Mouse (Mus musculus): ENCODE data around the gene Gipc2. TPM values are rescaled to one million over a fixed set of nuclear protein-coding genes. Genes with fewer than 3 reads are reported as not detected.

Gene Gipc2
- polyA plus RNA-seq, 1 experiment from 2014 or later = 9.3 TPM

DNA sequence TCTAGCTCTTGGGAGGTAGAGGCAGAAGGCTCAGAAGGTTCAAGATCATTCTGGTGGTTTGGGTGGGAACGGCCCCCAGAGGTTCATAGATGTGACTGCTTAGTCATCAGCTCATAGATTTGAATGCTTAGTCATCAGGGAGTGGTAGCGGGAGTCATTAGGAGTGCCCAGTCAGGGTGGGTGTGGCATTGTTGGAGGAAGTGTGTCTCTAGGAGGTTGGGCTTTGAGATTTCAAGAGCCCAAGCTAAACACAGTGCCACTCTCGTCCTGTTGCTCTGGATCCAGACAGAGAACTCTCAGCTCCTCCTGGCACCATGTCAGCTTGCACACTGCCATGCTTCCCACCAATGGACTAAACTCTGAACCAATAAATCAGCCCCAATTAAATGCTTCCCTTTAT is 43.3 kb downstream of the Gipc2 start:
- H3K9me3 ChIP-seq (ENCODE audit: control insufficient read depth, low read length) = no peaks in the 10 kb centered on the region
- H3K27me3 ChIP-seq (ENCODE audit: control insufficient read depth, insufficient read depth, low read length) = no peaks in the 10 kb centered on the region
- no peak overlapping the region for H3K9ac ChIP-seq (replicated peaks; ENCODE audit: low read length)
- H3K27ac ChIP-seq (replicated peaks; ENCODE audit: low read depth, low read length) = no peak overlapping the region
- 80% methylated on average over 3 of the region's 3 CpGs for WGBS
- no peak overlapping the region for H3K4me3 ChIP-seq (replicated peaks; ENCODE audit: low read depth, low read length)
- ATAC-seq (ENCODE audit: low FRiP score, low TSS enrichment) = no peak
- no peaks in the 10 kb centered on the region for H3K36me3 ChIP-seq (ENCODE audit: control insufficient read depth, insufficient read depth, low read length)
- H3K4me2 ChIP-seq (ENCODE audit: low read length) = no peak overlapping the region
- H3K4me1 ChIP-seq (ENCODE audit: control insufficient read depth, insufficient read depth, low read length) = no peaks in the 10 kb centered on the region
- DNase-seq = no peak

DNA sequence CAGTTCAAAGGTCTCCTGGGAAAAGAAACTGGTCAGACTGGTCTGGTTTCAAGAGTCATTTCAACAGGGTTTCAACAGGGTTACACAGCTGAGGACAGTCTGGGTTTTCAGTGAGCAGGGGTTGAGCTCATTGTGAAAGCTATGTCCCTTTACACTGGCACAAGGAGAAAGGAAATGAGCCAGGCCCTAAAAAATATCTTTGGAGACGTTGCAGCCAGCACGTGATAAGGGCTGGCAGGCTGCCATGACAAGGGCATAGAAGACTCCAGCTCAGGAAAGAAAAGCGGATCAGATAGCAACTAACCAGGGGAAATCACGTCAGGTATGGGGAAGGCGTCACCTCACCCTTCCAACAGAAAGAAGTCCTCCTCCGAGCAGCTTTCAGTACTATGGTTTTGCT is 43.9 kb downstream of the Gipc2 start:
- DNase-seq (no peak), ATAC-seq (ENCODE audit: low FRiP score, low TSS enrichment) (no peak)
- Histone ChIP-seq H3K4me3 (replicated peaks; ENCODE audit: low read depth, low read length) (no peak overlapping the region), H3K36me3 (ENCODE audit: control insufficient read depth, insufficient read depth, low read length) (no peaks in the 10 kb centered on the region), H3K27me3 (ENCODE audit: control insufficient read depth, insufficient read depth, low read length) (no peaks in the 10 kb centered on the region), H3K9me3 (ENCODE audit: control insufficient read depth, low read length) (no peaks in the 10 kb centered on the region), H3K4me1 (ENCODE audit: control insufficient read depth, insufficient read depth, low read length) (no peaks in the 10 kb centered on the region), H3K4me2 (ENCODE audit: low read length) (no peak overlapping the region), H3K9ac (replicated peaks; ENCODE audit: low read length) (no peak overlapping the region), H3K27ac (replicated peaks; ENCODE audit: low read depth, low read length) (no peak overlapping the region)
- 74% methylated on average over 6 of the region's 6 CpGs for WGBS

GRCm38 (mm10) chr3:152121169-152122009 is 44.6 kb downstream of the Gipc2 start:
- H3K4me2 ChIP-seq (ENCODE audit: low read length) = no peak overlapping the region
- H3K27ac ChIP-seq (replicated peaks; ENCODE audit: low read depth, low read length) = no peak overlapping the region
- DNase-seq (no peak), ATAC-seq (ENCODE audit: low FRiP score, low TSS enrichment) (no peak)
- H3K36me3 ChIP-seq (ENCODE audit: control insufficient read depth, insufficient read depth, low read length) = no peaks in the 10 kb centered on the region
- H3K4me3 ChIP-seq (replicated peaks; ENCODE audit: low read depth, low read length) = no peak overlapping the region
- H3K9me3 ChIP-seq (ENCODE audit: control insufficient read depth, low read length) = no peaks in the 10 kb centered on the region
- 89% methylated on average over 11 of the region's 11 CpGs for WGBS
- no peaks in the 10 kb centered on the region for H3K4me1 ChIP-seq (ENCODE audit: control insufficient read depth, insufficient read depth, low read length)
- H3K9ac ChIP-seq (replicated peaks; ENCODE audit: low read length) = no peak overlapping the region
- H3K27me3 ChIP-seq (ENCODE audit: control insufficient read depth, insufficient read depth, low read length) = no peaks in the 10 kb centered on the region

DNA sequence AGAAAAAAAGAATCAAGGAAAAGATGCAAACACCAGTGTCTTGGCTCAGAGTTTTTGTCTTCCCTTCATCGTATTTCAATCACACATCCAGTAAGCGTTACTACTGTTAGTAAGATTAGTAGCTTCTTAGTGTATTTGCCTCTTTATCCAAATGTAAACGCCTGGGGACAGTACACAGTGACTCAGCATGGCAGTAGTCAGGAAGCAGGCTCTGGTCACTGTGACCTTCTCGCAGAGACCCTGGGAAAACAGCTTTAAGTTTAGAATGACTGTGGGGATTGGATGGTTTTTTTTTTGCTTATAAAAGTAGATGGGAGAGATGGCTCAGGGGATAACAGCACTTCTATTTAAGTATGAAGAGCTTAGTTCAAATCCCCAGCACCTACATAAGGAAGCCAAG is 46.0 kb downstream of the Gipc2 start:
- Histone ChIP-seq H3K9ac (replicated peaks; ENCODE audit: low read length) (no peak overlapping the region), H3K4me1 (ENCODE audit: control insufficient read depth, insufficient read depth, low read length) (no peaks in the 10 kb centered on the region), H3K27ac (replicated peaks; ENCODE audit: low read depth, low read length) (no peak overlapping the region), H3K4me3 (replicated peaks; ENCODE audit: low read depth, low read length) (no peak overlapping the region), H3K36me3 (ENCODE audit: control insufficient read depth, insufficient read depth, low read length) (no peaks in the 10 kb centered on the region), H3K27me3 (ENCODE audit: control insufficient read depth, insufficient read depth, low read length) (no peaks in the 10 kb centered on the region), H3K9me3 (ENCODE audit: control insufficient read depth, low read length) (no peaks in the 10 kb centered on the region), H3K4me2 (ENCODE audit: low read length) (no peak overlapping the region)
- 76% methylated on average over 4 of the region's 4 CpGs for WGBS
- no peak for ATAC-seq (ENCODE audit: low FRiP score, low TSS enrichment)
- no peak for DNase-seq

DNA sequence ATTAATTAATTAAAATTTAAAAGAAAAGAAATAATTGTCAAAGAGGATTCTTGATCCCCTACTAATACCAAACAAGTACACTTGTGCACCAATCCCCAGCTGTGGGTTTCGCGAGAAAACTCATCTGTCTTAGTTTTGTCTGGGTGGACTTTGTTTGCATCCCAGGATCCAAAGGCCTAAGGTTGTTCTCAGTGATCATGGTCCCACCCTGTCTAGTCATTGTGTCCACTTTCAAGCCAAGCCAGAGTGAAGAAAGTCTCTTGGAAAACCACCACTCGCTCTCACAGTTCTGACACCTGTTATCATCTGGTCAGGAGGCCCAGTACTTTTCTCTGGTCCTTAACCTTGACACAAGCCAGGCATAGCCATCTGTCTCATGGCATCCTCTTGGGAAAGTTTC is 48.1 kb downstream of the Gipc2 start:
- DNase-seq (no peak), ATAC-seq (ENCODE audit: low FRiP score, low TSS enrichment) (no peak)
- H3K4me3 ChIP-seq (replicated peaks; ENCODE audit: low read depth, low read length) = no peak overlapping the region
- H3K27ac ChIP-seq (replicated peaks; ENCODE audit: low read depth, low read length) = no peak overlapping the region
- no peaks in the 10 kb centered on the region for H3K9me3 ChIP-seq (ENCODE audit: control insufficient read depth, low read length)
- H3K4me1 ChIP-seq (ENCODE audit: control insufficient read depth, insufficient read depth, low read length) = no peaks in the 10 kb centered on the region
- H3K4me2 ChIP-seq (ENCODE audit: low read length) = no peak overlapping the region
- H3K27me3 ChIP-seq (ENCODE audit: control insufficient read depth, insufficient read depth, low read length) = no peaks in the 10 kb centered on the region
- no peaks in the 10 kb centered on the region for H3K36me3 ChIP-seq (ENCODE audit: control insufficient read depth, insufficient read depth, low read length)
- over 99% methylated on average over 3 of the region's 3 CpGs for WGBS
- no peak overlapping the region for H3K9ac ChIP-seq (replicated peaks; ENCODE audit: low read length)

GRCm38 (mm10) chr3:152116140-152116539 is 49.9 kb downstream of the Gipc2 start:
- no peak overlapping the region for H3K27ac ChIP-seq (replicated peaks; ENCODE audit: low read depth, low read length)
- no peak overlapping the region for H3K4me2 ChIP-seq (ENCODE audit: low read length)
- DNase-seq (no peak), ATAC-seq (ENCODE audit: low FRiP score, low TSS enrichment) (no peak)
- WGBS = 92% methylated on average over 3 of the region's 3 CpGs
- no peak overlapping the region for H3K9ac ChIP-seq (replicated peaks; ENCODE audit: low read length)
- H3K27me3 ChIP-seq (ENCODE audit: control insufficient read depth, insufficient read depth, low read length) = no peaks in the 10 kb centered on the region
- no peaks in the 10 kb centered on the region for H3K9me3 ChIP-seq (ENCODE audit: control insufficient read depth, low read length)
- H3K36me3 ChIP-seq (ENCODE audit: control insufficient read depth, insufficient read depth, low read length) = no peaks in the 10 kb centered on the region
- no peak overlapping the region for H3K4me3 ChIP-seq (replicated peaks; ENCODE audit: low read depth, low read length)
- H3K4me1 ChIP-seq (ENCODE audit: control insufficient read depth, insufficient read depth, low read length) = no peaks in the 10 kb centered on the region

- no peak overlapping the region for H3K4me3 ChIP-seq (replicated peaks; ENCODE audit: low read depth, low read length)
- no peaks in the 10 kb centered on the region for H3K9me3 ChIP-seq (ENCODE audit: control insufficient read depth, low read length)
- no peak overlapping the region for H3K27ac ChIP-seq (replicated peaks; ENCODE audit: low read depth, low read length)
- peak; percentile 53; the same call in 1 of the 2 replicates for ATAC-seq (ENCODE audit: low FRiP score, low TSS enrichment)
- no peaks in the 10 kb centered on the region for H3K27me3 ChIP-seq (ENCODE audit: control insufficient read depth, insufficient read depth, low read length)
- no peak overlapping the region for H3K9ac ChIP-seq (replicated peaks; ENCODE audit: low read length)
- 43% methylated on average over 10 of the region's 10 CpGs for WGBS
- no peaks in the 10 kb centered on the region for H3K4me1 ChIP-seq (ENCODE audit: control insufficient read depth, insufficient read depth, low read length)
- no peak overlapping the region for H3K4me2 ChIP-seq (ENCODE audit: low read length)
- DNase-seq = peak; percentile 82
- no peaks in the 10 kb centered on the region for H3K36me3 ChIP-seq (ENCODE audit: control insufficient read depth, insufficient read depth, low read length)
Observed at GRCm38 (mm10) chr3:152114786-152115185, 51.2 kb downstream of the Gipc2 start.

DNA sequence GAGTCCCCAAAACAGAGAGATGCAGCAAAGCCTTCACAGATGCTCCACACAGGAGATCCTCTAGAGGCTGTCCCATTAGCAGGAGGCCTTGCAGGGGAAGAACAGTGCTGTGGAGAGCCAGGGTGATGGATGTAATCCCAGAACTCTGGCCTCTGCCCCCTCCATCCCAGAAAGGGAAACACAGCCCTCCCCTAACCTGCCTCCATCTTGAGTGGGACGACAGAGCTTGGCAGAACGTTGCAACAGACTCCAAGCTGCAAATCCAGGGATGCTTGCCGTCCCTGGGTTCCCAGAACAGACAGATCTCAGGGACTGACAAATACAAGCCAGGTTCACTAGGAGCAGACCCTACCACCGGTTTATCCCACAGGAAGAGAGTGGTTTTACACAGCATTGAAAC is 51.8 kb downstream of the Gipc2 start:
- 71% methylated on average over 4 of the region's 4 CpGs for WGBS
- H3K9me3 ChIP-seq (ENCODE audit: control insufficient read depth, low read length) = no peaks in the 10 kb centered on the region
- H3K4me3 ChIP-seq (replicated peaks; ENCODE audit: low read depth, low read length) = no peak overlapping the region
- H3K9ac ChIP-seq (replicated peaks; ENCODE audit: low read length) = no peak overlapping the region
- no peak for ATAC-seq (ENCODE audit: low FRiP score, low TSS enrichment)
- no peak for DNase-seq
- no peak overlapping the region for H3K27ac ChIP-seq (replicated peaks; ENCODE audit: low read depth, low read length)
- H3K27me3 ChIP-seq (ENCODE audit: control insufficient read depth, insufficient read depth, low read length) = no peaks in the 10 kb centered on the region
- no peaks in the 10 kb centered on the region for H3K4me1 ChIP-seq (ENCODE audit: control insufficient read depth, insufficient read depth, low read length)
- H3K36me3 ChIP-seq (ENCODE audit: control insufficient read depth, insufficient read depth, low read length) = no peaks in the 10 kb centered on the region
- no peak overlapping the region for H3K4me2 ChIP-seq (ENCODE audit: low read length)

GRCm38 (mm10) chr3:152113496-152113895 is 52.5 kb downstream of the Gipc2 start:
- Histone ChIP-seq H3K9me3 (ENCODE audit: control insufficient read depth, low read length) (no peaks in the 10 kb centered on the region), H3K9ac (replicated peaks; ENCODE audit: low read length) (no peak overlapping the region), H3K36me3 (ENCODE audit: control insufficient read depth, insufficient read depth, low read length) (no peaks in the 10 kb centered on the region), H3K27ac (replicated peaks; ENCODE audit: low read depth, low read length) (no peak overlapping the region), H3K4me3 (replicated peaks; ENCODE audit: low read depth, low read length) (no peak overlapping the region), H3K27me3 (ENCODE audit: control insufficient read depth, insufficient read depth, low read length) (no peaks in the 10 kb centered on the region), H3K4me1 (ENCODE audit: control insufficient read depth, insufficient read depth, low read length) (no peaks in the 10 kb centered on the region), H3K4me2 (ENCODE audit: low read length) (no peak overlapping the region)
- no peak for ATAC-seq (ENCODE audit: low FRiP score, low TSS enrichment)
- no peak for DNase-seq
- 84% methylated on average over 7 of the region's 7 CpGs for WGBS

All from midbrain, embryonic 14.5 days (tissue).